Mouse (Mus musculus) forebrain, embryonic 14.5 days (tissue): ENCODE measurements at regions not wholly inside any gene's neighbourhood (a gene's known extent, or its start where the extent isn't known, plus 50 kb on each side); places are given as distances from the start of the nearest gene placed in this dataset.

Experiments
- ATAC-seq: fragments of 200-750 bp; cut with Nextera tagmentation; 2 replicates; pipeline ENCODE4 v1.8.0; 2017; ENCODE audit warnings: mild to moderate bottlenecking, moderate library complexity
- DNase-seq: peaks from one replicate; pipeline ENCODE4 v3.0.0-alpha.2; 2015; ENCODE audit warnings: low spot score
- H3K27ac ChIP-seq: fragments of 300-500 bp; sonication (generic); 2 replicates; pipeline ENCODE4 v1.5.1; 2014; ENCODE audit warnings: low read depth, mild to moderate bottlenecking, control low read depth, low read length, moderate library complexity
- H3K27me3 ChIP-seq: fragments of 300-500 bp; sonication (generic); replicated peaks from 2 replicates; pipeline ENCODE4 v1.6.1; 2014; ENCODE audit warnings: low read length, control low read depth, mixed read lengths; ENCODE audit not compliant: control insufficient read depth, insufficient read depth
- H3K36me3 ChIP-seq: fragments of 300-500 bp; sonication (generic); 2 replicates; pipeline ENCODE4 v1.6.1; 2014; ENCODE audit warnings: low read length, control low read depth; ENCODE audit not compliant: control insufficient read depth, insufficient read depth
- H3K4me1 ChIP-seq: fragments of 300-500 bp; sonication (generic); 2 replicates; pipeline ENCODE4 v1.6.1; 2014; ENCODE audit warnings: antibody characterized with exemption, low read length, control low read depth; ENCODE audit not compliant: control insufficient read depth, insufficient read depth
- H3K4me2 ChIP-seq: fragments of 300-500 bp; sonication (generic); 2 replicates; pipeline ENCODE4 v1.6.1; 2014; ENCODE audit warnings: mild to moderate bottlenecking, control low read depth, low read length
- H3K4me3 ChIP-seq: fragments of 300-500 bp; sonication (generic); 2 replicates; pipeline ENCODE4 v1.5.1; 2014; ENCODE audit warnings: low read depth, low read length, control low read depth
- H3K9ac ChIP-seq: fragments of 300-500 bp; sonication (generic); 2 replicates; pipeline ENCODE4 v1.6.1; 2014; ENCODE audit warnings: mild to moderate bottlenecking, low read length, control low read depth, moderate library complexity
- H3K9me3 ChIP-seq: fragments of 300-500 bp; sonication (generic); replicated peaks from 2 replicates; pipeline ENCODE4 v1.6.1; 2016; ENCODE audit warnings: low read length, control low read depth, mixed read lengths; ENCODE audit not compliant: control insufficient read depth
- WGBS: fragments of 180-500 bp; shearing (Covaris S2); extraction: QIAGEN DNeasy Blood & Tissue Kit; methylation state at CpG from one replicate; pipeline ENCODE4 v1.1.7; 2014; 5-methylcytosine and 5-hydroxymethylcytosine counted together

DNA sequence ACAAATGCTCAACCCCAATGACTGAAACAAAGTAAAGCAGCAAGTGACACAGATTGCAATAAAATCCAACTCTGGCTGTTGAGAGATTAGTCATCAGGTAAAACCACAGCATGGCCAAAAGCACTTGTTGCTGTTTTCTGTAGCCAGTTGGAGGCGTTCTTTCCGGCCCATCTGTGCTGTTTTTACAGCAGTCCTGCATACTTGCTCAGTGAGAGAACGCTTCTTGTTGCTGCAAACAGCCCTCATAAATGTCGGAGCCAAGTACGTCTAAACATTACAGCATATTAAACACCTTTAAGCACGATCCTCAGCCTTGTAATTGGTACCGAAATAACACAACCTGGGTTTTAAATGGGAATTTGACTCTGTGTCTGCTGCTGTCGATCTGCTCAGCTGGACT is 65.6 kb upstream of the Hs3st3a1 start:
- Histone ChIP-seq H3K36me3 (no peaks in the 10 kb centered on the region), H3K9me3 (no peaks in the 10 kb centered on the region), H3K4me2 (no peak overlapping the region), H3K27ac (no peak overlapping the region), H3K9ac (no peak overlapping the region), H3K4me1 (no peaks in the 10 kb centered on the region), H3K4me3 (no peak overlapping the region), H3K27me3 (no peaks in the 10 kb centered on the region)
- 84% methylated on average over 8 of the region's 8 CpGs for WGBS
- ATAC-seq (no peak), DNase-seq (no peak)

GRCm38 (mm10) chr11:64335456-64335855 is 99.7 kb upstream of the Hs3st3a1 start:
- ATAC-seq: no peak
- H3K9ac ChIP-seq: no peak overlapping the region
- H3K27me3 ChIP-seq: no peaks in the 10 kb centered on the region
- H3K4me2 ChIP-seq: no peak overlapping the region
- WGBS: 73% methylated on average over 11 of the region's 11 CpGs
- H3K36me3 ChIP-seq: no peaks in the 10 kb centered on the region
- no peaks in the 10 kb centered on the region for H3K4me1 ChIP-seq
- no peak for DNase-seq
- no peak overlapping the region for H3K4me3 ChIP-seq
- H3K27ac ChIP-seq: no peak overlapping the region
- no peaks in the 10 kb centered on the region for H3K9me3 ChIP-seq

DNA sequence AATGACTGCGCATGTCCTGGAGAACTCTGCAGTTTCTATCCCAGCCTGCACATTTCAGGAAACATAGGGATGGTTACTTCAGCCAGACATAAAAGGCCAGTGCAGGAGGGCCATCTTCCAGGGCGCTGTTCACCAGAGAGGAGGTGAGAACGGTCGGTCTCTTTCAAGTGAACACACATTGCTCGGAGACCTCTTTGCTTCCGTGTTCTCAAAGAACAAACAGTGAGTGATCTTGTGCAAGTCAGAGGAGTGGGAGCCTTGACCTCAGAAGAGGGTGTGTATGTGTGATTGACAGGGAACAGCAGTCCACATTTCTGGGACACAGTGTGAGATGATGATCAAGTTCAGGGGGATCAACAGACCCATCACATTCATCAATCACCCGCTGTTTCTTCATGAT is 102.7 kb upstream of the Hs3st3a1 start:
- Histone ChIP-seq H3K4me1 (no peaks in the 10 kb centered on the region), H3K9ac (no peak overlapping the region), H3K36me3 (no peaks in the 10 kb centered on the region), H3K27me3 (no peaks in the 10 kb centered on the region), H3K27ac (no peak overlapping the region), H3K9me3 (no peaks in the 10 kb centered on the region), H3K4me3 (no peak overlapping the region), H3K4me2 (no peak overlapping the region)
- ATAC-seq (no peak), DNase-seq (no peak)
- WGBS: 85% methylated on average over 7 of the region's 7 CpGs

DNA sequence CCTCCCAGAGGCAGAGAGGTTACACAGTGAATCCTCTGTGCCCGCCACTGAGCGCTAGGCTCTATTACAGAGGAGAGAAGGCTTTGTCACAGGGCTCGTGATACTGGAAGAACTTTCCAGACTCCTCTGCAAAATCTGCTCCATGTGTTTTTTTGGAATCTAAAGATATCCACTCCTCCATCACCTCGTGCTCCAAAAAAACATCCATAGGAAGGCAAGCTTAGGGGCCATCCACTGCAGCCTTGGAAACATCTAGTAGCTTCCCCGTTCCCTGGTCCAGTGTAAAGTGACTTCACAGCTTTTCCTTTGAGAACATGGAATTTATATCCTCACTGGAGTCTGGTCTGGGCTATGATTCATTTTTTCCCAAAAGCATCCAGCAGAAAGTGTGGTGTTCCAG is 103.3 kb upstream of the Hs3st3a1 start:
- H3K36me3 ChIP-seq: no peaks in the 10 kb centered on the region
- no peak overlapping the region for H3K9ac ChIP-seq
- H3K27me3 ChIP-seq: no peaks in the 10 kb centered on the region
- H3K4me1 ChIP-seq: no peaks in the 10 kb centered on the region
- H3K4me2 ChIP-seq: no peak overlapping the region
- DNase-seq: no peak
- H3K4me3 ChIP-seq: no peak overlapping the region
- H3K9me3 ChIP-seq: no peaks in the 10 kb centered on the region
- 85% methylated on average over 5 of the region's 5 CpGs for WGBS
- no peak for ATAC-seq
- no peak overlapping the region for H3K27ac ChIP-seq

DNA sequence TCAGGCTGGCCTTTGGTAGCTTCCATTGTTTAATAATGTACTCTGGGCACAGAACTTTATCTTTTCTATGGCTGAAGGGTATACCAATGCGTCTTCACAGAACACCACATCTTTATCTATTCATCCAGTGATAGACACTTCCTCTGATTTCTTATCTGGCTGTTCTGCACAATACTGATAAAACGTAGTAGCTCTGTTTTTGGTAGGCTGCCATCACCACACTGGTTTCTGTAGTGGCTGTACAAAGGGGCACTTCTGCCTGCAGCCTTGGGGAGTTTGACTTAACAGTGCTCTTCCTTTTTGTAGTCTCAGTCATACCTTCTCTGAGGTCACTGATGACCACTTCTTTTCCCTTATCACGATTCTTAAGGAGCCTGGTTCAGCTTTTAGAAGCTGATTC is 106.0 kb upstream of the Hs3st3a1 start:
- ATAC-seq (no peak), DNase-seq (no peak)
- no peaks in the 10 kb centered on the region for H3K27me3 ChIP-seq
- 83% methylated on average over 3 of the region's 3 CpGs for WGBS
- no peak overlapping the region for H3K4me2 ChIP-seq
- H3K27ac ChIP-seq: no peak overlapping the region
- no peak overlapping the region for H3K9ac ChIP-seq
- no peaks in the 10 kb centered on the region for H3K4me1 ChIP-seq
- H3K36me3 ChIP-seq: no peaks in the 10 kb centered on the region
- H3K9me3 ChIP-seq: no peaks in the 10 kb centered on the region
- H3K4me3 ChIP-seq: no peak overlapping the region

GRCm38 (mm10) chr11:64327771-64328170 is 107.4 kb upstream of the Hs3st3a1 start:
- Histone ChIP-seq H3K9me3 (no peaks in the 10 kb centered on the region), H3K9ac (no peak overlapping the region), H3K27ac (no peak overlapping the region), H3K36me3 (no peaks in the 10 kb centered on the region), H3K4me1 (no peaks in the 10 kb centered on the region), H3K4me2 (no peak overlapping the region), H3K27me3 (no peaks in the 10 kb centered on the region), H3K4me3 (no peak overlapping the region)
- 37% methylated on average over 3 of the region's 3 CpGs for WGBS
- DNase-seq (no peak), ATAC-seq (no peak)

GRCm38 (mm10) chr11:64326646-64327045 is 108.5 kb upstream of the Hs3st3a1 start:
- H3K4me1 ChIP-seq: no peaks in the 10 kb centered on the region
- no peak overlapping the region for H3K27ac ChIP-seq
- H3K4me3 ChIP-seq: no peak overlapping the region
- DNase-seq: no peak
- no peaks in the 10 kb centered on the region for H3K27me3 ChIP-seq
- H3K4me2 ChIP-seq: no peak overlapping the region
- 87% methylated on average over 7 of the region's 7 CpGs for WGBS
- no peak overlapping the region for H3K9ac ChIP-seq
- H3K9me3 ChIP-seq: no peaks in the 10 kb centered on the region
- no peaks in the 10 kb centered on the region for H3K36me3 ChIP-seq
- no peak for ATAC-seq

DNA sequence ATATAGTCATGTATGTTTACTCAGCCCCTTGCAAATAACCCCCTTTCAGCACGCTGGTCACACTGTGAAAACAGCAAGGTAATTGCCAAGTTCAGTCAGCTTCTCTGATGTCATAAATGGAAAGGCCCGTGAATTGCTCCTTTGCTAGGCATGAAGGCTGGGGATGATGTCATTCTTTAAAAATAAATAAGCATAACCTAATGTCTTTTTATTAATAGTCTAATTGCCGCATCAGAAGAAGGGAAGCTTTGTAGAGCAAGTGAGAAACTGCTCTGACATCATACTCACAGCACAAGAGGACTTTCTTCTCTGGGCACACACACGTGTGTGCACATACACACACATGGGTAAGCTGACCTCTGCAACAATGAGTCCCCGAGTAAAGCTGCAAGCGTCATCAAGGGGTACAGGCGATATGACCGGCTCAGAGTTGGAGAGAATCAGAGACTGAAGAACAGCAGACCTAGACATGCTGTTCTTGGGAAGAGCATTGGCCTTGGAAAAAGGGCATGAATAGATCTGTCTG is 113.2 kb upstream of the Hs3st3a1 start:
- DNase-seq (peak; percentile 10), ATAC-seq (no peak)
- Histone ChIP-seq H3K4me1 (no peaks in the 10 kb centered on the region), H3K36me3 (no peaks in the 10 kb centered on the region), H3K27me3 (no peaks in the 10 kb centered on the region), H3K9ac (no peak overlapping the region), H3K9me3 (no peaks in the 10 kb centered on the region), H3K27ac (no peak overlapping the region), H3K4me2 (no peak overlapping the region), H3K4me3 (no peak overlapping the region)
- WGBS: 66% methylated on average over 8 of the region's 8 CpGs

DNA sequence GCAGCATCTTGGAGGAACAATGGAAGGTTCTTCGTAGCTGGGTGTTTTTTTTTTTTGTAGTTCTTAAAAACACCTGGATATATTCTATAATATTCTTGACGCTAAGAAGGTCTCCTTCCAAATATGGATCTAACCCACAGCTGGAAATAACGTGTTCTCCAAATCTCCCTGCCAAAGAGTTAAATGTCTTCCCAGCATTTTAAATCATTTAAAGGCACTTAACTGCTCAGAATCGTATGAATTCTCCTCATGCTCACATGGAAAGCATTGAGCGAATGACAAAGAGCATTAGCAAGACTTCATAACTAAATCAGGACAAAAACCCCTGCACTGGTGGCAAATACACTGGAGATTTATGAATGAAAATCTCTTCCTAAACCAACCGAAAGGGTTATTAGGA is 117.7 kb upstream of the Hs3st3a1 start:
- Histone ChIP-seq H3K9me3 (no peaks in the 10 kb centered on the region), H3K4me1 (no peaks in the 10 kb centered on the region), H3K27ac (no peak overlapping the region), H3K36me3 (no peaks in the 10 kb centered on the region), H3K4me2 (no peak overlapping the region), H3K4me3 (no peak overlapping the region), H3K27me3 (no peaks in the 10 kb centered on the region), H3K9ac (no peak overlapping the region)
- no peak for DNase-seq
- 85% methylated on average over 6 of the region's 6 CpGs for WGBS
- ATAC-seq: no peak
